Mouse (Mus musculus): ENCODE data around the gene Slc22a18.

Gene Slc22a18

DNA sequence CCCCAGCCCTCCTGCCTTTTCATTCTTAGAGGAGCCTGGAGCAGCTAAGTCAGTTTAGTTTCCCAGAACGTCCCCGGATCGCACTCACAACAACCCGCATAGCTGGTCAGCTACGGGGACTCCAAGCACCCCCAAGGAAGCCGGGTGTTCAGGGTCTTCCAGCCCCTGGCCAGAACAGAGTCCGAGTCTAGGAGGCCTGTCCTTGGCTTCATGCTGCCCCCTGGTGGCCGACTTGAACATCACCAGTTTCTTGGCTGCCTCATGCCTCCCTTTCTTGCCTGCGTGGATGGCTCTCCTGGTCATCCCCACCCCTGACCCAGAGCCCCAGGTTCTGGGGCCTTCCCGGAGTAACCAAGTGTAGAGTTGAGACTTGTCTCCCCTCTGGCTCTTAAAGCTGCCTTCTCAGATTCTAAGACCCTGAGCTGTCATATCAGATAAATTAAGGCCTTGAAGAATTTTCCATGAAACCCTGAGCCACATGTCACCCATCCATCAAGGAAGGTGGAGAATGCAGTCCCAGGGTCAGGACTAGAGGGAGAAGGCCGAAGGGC is 9.6 kb upstream of the Slc22a18 start:
- peak; percentile 84 for DNase-seq (ENCODE audit: low read depth)

- peak; percentile 49 for DNase-seq (ENCODE audit: low read depth)
Measured at GRCm38 (mm10) chr7:143464811-143465560, 8.6 kb upstream of the Slc22a18 start.

- peak; percentile 82 for DNase-seq (ENCODE audit: low read depth)
Measured at GRCm38 (mm10) chr7:143466099-143466677, 7.3 kb upstream of the Slc22a18 start.

- DNase-seq (ENCODE audit: low read depth), result no peak
Measured at GRCm38 (mm10) chr7:143467714-143468113, 5.8 kb upstream of the Slc22a18 start.

- DNase-seq (ENCODE audit: low read depth), result peak; percentile 75
Measured at GRCm38 (mm10) chr7:143469946-143470345, 3.6 kb upstream of the Slc22a18 start.

GRCm38 (mm10) chr7:143474811-143475210 is 1.3 kb downstream of the Slc22a18 start:
- no peak for DNase-seq (ENCODE audit: low read depth)

GRCm38 (mm10) chr7:143475876-143476275 is 2.3 kb downstream of the Slc22a18 start:
- no peak for DNase-seq (ENCODE audit: low read depth)

DNA sequence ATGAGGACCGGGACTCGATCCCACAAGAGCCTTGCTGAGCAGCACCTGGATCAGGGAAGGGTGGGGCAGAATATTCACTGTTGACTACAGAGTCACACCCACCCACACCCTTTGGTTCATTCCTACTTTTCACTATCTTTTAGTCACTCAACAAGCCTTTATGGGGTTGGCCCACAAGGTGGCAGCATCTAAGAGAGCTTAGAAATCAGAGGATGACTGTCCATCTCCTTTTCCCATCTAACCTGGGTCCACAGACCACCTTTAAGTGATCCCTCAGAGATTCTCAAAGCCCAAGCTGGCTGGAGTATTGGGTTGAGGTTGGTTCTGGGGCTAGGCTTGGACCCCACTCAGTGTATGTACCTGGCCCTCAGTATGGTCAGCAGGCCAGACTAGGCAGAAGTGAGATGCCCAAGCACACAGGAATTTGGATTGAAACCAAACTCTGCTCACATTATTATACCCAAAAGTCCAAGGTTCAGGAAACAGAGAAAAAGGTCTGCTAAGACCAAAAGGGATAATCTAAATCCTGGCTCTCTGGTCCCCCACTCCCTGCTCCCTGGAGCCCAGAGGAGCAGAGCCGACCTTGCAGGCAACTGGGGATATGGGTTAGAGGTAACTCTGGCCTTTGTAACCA is 3.3 kb downstream of the Slc22a18 start:
- DNase-seq (ENCODE audit: low read depth), result peak; percentile 16

DNA sequence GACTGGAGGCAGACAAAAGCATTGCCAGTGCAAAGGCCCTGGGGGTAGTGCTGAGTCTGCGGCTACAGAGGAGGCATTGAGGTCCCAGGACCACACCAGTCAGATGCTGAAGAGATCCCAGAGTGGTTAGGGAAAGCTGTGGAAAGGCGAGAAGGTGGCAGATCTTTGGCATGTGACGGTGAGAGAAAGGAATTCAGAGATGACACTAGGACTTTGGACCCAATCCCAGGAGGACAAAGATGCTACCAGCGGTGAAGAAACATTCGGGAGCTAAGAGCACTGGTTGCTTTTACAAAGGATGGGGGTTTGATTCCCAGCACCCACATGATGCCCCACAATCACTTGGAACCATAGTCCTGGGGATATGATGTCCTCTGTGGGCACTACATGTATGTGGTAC is 4.3 kb downstream of the Slc22a18 start:
- DNase-seq (ENCODE audit: low read depth), result no peak

- DNase-seq (ENCODE audit: low read depth), result peak; percentile 73
Measured at GRCm38 (mm10) chr7:143480498-143480897, 7.0 kb downstream of the Slc22a18 start.

DNA sequence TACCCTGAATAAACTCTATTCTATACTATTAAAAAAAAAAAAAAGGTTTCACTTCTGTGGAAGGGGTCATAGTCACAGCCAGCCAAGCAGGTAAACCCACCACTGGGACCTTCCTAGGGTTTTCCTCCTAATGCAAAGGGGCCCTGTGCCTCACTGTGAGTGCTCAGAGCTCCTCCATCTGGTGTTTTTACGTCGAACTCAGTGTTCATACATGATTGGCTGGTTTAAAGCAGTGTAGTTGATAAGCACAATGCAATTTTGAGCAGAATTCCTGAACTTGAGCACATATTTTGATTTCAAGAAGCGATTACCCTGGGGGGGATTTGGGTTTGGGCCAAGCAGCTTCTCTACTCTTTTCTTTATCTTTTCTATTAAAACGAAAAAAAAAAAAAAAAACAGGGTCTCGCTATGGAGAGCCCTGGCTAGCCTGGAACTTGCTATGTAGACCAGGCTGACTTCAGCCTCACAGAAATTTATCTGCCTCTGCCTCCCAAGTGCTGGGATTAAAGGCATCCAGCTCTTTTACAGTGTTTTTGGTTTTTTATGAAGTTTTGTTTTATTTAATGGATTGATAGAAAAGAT is 8.4 kb downstream of the Slc22a18 start:
- DNase-seq (ENCODE audit: low read depth), result no peak

DNA sequence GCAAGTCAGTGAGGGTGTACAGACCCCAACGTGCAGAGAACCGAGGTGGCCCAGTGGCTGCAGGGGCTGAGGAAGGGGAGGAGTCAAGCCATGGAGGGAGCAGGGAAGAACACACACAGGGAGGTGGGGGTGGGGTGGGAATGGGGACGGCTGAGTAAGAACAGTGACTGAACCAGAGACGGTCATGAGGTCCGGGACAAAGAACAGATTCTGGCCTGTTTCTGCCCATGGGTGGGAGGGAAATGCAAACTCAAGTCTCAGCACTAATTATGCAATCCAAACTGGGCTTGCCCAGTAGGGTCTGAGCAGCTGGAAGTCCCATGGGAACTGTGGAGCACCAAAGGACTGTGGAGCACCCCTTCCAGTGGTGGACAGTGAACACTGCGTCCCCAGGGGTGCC is 9.0 kb downstream of the Slc22a18 start:
- DNase-seq (ENCODE audit: low read depth), result no peak

DNA sequence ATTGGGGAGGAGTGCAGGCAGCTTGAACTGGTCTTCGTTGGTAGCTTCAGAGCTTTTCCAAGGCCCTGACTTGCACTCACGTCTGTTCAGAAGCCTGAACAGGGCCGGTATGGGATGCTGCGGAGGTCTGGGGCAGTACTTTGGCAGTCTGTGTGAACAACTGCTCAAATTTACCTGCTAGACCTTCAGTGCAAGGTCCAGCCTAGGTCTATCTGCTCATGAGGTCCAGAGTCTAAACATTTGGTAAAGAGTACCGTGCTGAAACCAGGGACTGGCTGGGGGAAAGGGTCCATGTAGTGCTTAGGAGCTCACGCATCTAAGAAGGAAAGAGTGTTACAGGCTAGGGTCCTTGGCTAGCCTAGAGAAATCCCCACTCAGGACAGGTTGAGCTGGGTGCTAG is 16.2 kb downstream of the Slc22a18 start:
- DNase-seq (ENCODE audit: low read depth), result no peak

DNA sequence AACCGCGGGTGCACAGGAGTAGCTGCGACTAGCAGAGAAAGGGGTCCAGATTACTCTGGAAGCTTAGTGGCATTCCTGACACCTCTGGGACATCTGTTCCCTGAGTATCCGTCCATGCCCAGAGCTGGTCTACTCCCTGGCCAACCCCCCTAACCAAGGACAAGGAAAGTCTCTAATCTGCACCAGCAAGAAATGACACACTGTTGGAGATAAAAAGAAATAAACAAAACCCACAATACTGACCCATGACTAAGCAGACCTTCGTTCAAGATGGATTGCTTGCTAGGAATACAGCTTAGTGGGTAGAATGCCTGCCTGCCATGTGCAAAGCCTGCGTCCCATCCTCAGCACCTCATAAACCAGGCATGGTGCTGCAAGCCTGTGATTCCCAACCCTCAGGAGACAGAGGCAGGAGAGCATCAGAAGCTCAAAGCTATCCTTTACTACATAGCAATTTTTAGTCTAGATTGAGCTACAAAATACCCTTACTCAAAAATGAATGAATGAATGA is 20.1 kb downstream of the Slc22a18 start:
- DNase-seq (ENCODE audit: low read depth), result no peak

DNA sequence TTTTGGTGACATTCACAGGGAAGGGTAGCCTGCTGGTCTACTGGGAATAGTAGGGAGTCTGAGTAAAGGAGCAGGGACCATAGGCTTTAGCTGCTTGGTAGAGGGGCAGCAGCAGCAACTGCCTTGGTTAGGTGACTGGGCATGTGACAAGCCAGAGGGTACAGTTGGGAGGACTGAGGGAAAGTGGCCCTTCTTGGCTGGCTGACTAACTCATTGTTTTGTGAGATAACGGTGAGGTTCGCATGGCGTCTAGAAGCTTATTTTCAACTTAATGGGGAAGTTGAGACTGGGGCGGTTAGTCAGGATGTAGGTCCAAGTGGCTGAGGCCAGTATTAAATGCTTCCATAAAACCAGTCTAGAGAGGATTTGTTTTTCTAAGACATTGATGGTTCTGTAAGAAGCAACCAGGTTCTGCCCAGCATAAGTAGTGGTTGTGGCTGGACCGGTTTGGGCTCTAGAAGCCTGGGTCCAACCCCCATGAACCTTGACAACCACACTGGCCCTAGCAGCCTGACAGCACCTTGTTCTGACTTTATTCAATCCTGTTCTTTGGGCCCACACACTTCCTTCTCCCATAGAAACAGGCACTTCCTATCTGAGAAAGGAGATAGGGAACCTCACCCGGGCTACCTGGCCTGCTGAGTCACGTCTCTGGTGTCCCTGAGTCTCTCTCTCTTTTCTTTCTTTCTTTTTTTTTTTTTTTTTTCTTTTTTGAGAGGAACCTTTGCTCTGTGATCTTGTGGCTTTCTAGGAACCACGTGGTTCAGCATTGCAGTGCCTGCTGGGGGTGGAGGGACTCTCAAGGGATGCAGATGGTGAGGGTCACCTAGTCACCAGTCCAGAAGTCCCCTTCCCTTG is 21.8 kb downstream of the Slc22a18 start:
- DNase-seq (ENCODE audit: low read depth), result no peak

DNA sequence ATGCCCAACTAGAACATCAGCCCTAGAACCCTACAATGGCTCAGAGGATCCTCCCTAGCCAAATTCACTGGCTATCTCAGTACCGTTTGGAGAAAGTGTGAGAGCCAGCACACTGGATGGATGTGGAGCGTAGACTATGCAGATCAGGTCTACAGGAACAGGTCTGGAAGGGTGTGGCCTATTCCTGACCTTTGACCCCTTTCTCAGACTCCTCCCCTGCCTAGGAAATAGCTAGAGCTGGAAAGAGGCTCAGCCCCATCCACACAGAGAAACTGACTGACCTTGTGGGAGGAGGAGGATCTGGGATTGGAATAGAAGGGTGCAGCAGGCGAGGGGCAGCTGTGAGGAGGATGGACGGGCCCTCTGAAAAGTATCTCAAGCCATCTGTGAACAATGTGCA is 25.0 kb downstream of the Slc22a18 start:
- no peak for DNase-seq (ENCODE audit: low read depth)

DNA sequence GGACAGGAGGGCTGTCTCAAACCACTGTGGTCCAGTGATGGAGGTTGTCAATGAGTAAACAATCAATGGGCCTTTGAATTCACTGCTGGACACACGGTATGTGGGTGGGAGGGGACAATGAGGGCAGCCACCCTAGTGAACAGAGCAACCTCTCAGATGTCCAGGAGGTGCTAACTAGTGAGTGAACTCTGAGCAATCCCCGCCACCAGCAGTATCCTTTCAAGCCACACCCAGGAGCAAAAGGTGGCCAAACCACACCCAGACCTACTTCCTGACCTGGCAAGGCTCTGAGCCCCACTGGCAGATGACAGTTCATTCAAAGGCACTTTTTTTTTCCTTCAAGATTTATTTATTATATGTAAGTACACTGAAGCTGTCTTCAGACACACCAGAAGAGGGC is 27.4 kb downstream of the Slc22a18 start:
- DNase-seq (ENCODE audit: low read depth), result peak; percentile 32

GRCm38 (mm10) chr7:143501643-143502417 is 28.3 kb downstream of the Slc22a18 start:
- peak; percentile 62 for DNase-seq (ENCODE audit: low read depth)

DNA sequence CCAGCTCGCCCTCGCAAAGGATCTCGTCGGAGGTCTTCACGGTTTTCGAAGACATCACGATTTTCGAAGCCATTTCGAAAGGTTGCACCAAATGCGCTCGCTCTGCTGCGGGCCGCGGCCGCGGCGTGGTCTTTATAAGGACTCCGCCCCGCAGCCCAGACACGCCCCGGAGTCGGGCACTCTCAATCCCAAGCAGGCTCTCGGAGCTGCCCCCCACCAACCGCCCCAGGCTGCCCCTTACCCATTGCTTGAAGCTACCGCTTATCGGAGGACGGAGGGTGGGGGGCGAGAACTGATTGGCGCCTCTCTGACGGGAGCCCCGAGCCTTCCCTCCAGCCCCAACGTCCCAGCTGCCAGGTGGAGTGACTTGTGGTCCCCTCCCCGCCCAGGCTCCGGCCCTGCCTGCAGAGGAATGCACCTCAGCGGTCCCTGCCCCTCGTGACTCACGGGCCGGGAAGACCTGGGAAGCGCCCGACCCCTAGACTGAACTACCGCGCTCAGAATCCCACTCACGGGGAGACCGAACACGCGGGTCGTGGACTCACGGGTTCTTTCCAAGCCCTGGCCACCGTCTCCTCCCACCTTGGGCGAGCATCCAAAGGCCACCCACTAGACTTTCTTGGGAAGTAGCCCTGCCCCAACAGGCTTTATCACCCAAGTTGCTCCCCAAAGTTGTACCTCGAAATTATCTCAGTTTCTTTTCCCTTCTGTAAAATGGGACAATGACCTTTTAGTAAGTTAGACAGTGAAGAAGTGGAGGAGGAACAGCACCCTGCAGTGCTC is 29.1 kb downstream of the Slc22a18 start, which contains the start of gene Phlda2:
Gene Phlda2 (minus strand): TSS at position 733 of the 783 bp plus-strand sequence.
- DNase-seq (ENCODE audit: low read depth), result peak; percentile 43

GRCm38 (mm10) chr7:143503926-143504325 is 30.4 kb downstream of the Slc22a18 start:
- DNase-seq (ENCODE audit: low read depth), result no peak

Measured in induced T-regulatory cell, adult 2 months (primary cell).